Mouse (Mus musculus) liver, embryonic 13.5 days (tissue): ENCODE measurements around the gene Palm2. TPM values are rescaled to one million over a fixed set of nuclear protein-coding genes. Genes with fewer than 3 reads are reported as not detected.

ENCODE experiments used
- ATAC-seq: fragments of 200-750 bp; cut with Nextera tagmentation; 2 replicates; pipeline ENCODE4 v1.8.0; 2017; ENCODE audit warnings: low read depth, mild to moderate bottlenecking, moderate number of reproducible peaks, moderate library complexity
- DNase-seq: peaks from one replicate; pipeline ENCODE4 v3.0.0; 2022
- H3K27ac ChIP-seq: fragments of 300-500 bp; sonication (generic); 2 replicates; pipeline ENCODE4 v1.5.1; 2015; ENCODE audit warnings: moderate library complexity, mild to moderate bottlenecking, inconsistent platforms
- H3K27me3 ChIP-seq: fragments of 300-500 bp; sonication (generic); 2 replicates; pipeline ENCODE4 v1.6.1; 2015; ENCODE audit warnings: mild to moderate bottlenecking, inconsistent platforms
- H3K36me3 ChIP-seq: fragments of 300-500 bp; sonication (generic); 2 replicates; pipeline ENCODE4 v1.6.1; 2015; ENCODE audit warnings: mild to moderate bottlenecking, inconsistent platforms
- H3K4me1 ChIP-seq: fragments of 300-500 bp; sonication (generic); replicated peaks from 2 replicates; pipeline ENCODE4 v1.6.1; 2015; ENCODE audit warnings: inconsistent platforms
- H3K4me2 ChIP-seq: fragments of 300-500 bp; sonication (generic); 2 replicates; pipeline ENCODE4 v1.6.1; 2015; ENCODE audit warnings: inconsistent platforms, mild to moderate bottlenecking, moderate library complexity
- H3K4me3 ChIP-seq: fragments of 300-500 bp; sonication (generic); replicated peaks from 2 replicates; pipeline ENCODE4 v1.5.1; 2015; ENCODE audit warnings: mild to moderate bottlenecking, inconsistent platforms
- H3K9ac ChIP-seq: fragments of 300-500 bp; sonication (generic); 2 replicates; pipeline ENCODE4 v1.6.1; 2015; ENCODE audit warnings: mild to moderate bottlenecking, inconsistent platforms
- H3K9me3 ChIP-seq: fragments of 300-500 bp; sonication (generic); replicated peaks from 2 replicates; pipeline ENCODE4 v1.6.1; 2016; ENCODE audit warnings: inconsistent platforms
- WGBS: fragments of 180-500 bp; shearing (Covaris S2); methylation state at CpG from one replicate; pipeline ENCODE4 v1.1.7; 2015; ENCODE audit not compliant: insufficient replicate concordance; 5-methylcytosine and 5-hydroxymethylcytosine counted together
- polyA plus RNA-seq: library from polyadenylated mRNA; unstranded; fragments of >200 nt; fragmentation: Nextera tagmentation; extraction: Ambion mirVana; gene quantifications from 2 replicates; pipeline ENCODE4 v1.2.1, GENCODE M21; 2015

The Palm2 gene
- polyA plus RNA-seq, 1 experiment from 2014 or later: 0.60 TPM

DNA sequence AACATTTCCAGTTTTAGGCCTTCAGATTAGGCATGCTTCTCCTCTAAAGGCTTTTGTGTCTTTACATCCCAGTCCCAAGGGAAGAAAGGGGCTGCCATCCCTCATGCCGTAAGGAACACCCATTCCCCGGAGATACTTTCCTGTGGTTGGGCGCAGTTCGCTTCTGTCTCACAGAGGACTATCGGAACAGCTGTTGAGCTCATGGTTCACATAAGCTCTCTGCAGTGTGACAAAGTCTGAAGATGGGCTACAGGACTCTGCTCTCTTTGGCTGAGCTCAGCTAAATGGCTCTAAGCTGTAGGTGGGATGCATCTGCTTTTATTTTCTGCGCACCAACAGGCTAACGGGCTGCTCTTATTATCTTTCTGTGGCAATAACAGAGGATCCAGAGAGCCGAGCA is 217.5 kb downstream of the Palm2 start:
- Histone ChIP-seq H3K9ac (no peak overlapping the region), H3K9me3 (no peaks in the 10 kb centered on the region), H3K4me2 (no peak overlapping the region), H3K4me1 (no peaks in the 10 kb centered on the region), H3K27ac (no peak overlapping the region), H3K4me3 (no peak overlapping the region), H3K27me3 (no peaks in the 10 kb centered on the region), H3K36me3 (no peaks in the 10 kb centered on the region)
- ATAC-seq: no peak
- 72% methylated on average over 8 of the region's 8 CpGs for WGBS
- DNase-seq: no peak

DNA sequence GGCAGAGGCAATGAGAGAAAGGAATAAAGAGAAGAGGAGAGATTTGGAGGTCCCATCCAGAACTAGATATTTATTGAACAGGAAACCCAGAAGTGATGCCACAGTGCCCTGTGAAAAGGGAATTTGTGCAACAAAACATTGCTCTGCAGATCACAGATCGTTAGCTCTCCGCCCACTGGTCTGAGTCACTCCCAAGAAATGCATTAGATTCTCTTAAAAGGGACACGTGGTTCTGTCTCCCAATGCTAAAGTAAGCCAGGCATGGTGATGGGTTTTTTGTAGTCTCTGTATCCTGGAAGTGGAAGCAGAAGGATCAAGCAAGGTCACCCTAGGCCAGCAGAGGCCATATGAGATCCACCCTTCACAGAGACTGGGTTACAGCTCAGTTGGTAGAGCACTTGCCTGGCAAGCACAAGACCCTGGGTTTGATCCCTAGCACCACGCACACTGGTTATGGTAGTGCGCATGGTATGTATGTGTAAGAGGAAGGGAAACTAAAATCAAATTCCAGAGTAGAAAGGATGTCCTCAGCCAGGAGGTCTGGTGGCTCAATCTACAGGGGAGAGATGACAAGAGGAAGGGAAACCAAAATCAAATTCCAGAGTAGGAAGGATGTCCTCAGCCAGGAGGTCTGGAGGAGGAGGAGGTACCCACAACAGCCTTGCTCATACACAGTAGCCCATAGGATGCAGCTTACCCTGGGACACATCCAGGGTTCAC is 218.3 kb downstream of the Palm2 start:
- Histone ChIP-seq H3K27ac (no peak overlapping the region), H3K9me3 (no peaks in the 10 kb centered on the region), H3K4me3 (no peak overlapping the region), H3K27me3 (no peaks in the 10 kb centered on the region), H3K9ac (no peak overlapping the region), H3K36me3 (no peaks in the 10 kb centered on the region), H3K4me2 (no peak overlapping the region), H3K4me1 (no peaks in the 10 kb centered on the region)
- WGBS: 60% methylated on average over 5 of the region's 5 CpGs
- no peak for DNase-seq
- no peak for ATAC-seq

DNA sequence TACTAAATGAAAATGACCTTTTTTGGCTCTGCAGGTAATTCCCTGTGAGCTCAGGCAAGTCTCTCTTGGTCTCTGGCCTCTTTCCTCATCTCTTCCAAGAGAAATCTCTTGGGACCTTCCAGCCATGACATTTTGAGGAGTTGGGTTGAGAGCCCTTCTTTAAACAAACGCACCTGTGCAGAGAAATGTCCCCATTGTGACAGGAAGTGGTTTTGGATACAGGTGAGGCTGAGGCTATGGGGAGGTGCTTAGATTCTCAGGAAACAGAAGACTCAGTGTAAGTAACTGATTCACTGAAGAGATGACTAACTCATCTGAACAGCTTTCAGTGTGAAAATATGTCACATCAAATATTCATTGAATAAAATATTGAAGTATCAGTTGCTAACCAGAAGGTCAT is 221.9 kb downstream of the Palm2 start:
- Histone ChIP-seq H3K9ac (no peak overlapping the region), H3K27me3 (no peaks in the 10 kb centered on the region), H3K36me3 (no peaks in the 10 kb centered on the region), H3K4me2 (no peak overlapping the region), H3K9me3 (no peaks in the 10 kb centered on the region), H3K4me1 (no peaks in the 10 kb centered on the region), H3K4me3 (no peak overlapping the region), H3K27ac (no peak overlapping the region)
- DNase-seq (no peak), ATAC-seq (no peak)
- 42% methylated on average over 1 of the region's 1 CpGs for WGBS

DNA sequence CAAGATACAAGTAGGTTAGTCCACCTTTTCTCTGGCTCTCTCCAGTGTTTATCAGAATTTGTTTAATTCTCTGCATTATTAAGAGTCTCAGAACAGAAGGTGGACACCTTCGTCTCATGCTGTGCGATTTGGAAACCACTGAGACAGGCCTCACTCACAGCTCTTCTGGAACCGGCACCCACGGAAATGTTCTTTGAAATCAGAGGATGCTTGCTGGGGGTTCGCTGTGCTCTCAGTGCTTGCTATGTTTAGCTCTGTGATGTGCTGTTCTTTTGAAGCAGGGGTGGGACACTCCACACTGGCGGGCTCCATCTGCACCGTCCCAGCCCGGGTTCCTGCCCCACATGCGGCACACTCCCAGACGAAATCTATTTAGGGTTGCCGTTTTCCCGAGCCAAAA is 222.3 kb downstream of the Palm2 start:
- Histone ChIP-seq H3K4me3 (no peak overlapping the region), H3K9ac (no peak overlapping the region), H3K4me1 (no peaks in the 10 kb centered on the region), H3K9me3 (no peaks in the 10 kb centered on the region), H3K27me3 (no peaks in the 10 kb centered on the region), H3K27ac (no peak overlapping the region), H3K36me3 (no peaks in the 10 kb centered on the region), H3K4me2 (no peak overlapping the region)
- ATAC-seq (no peak), DNase-seq (no peak)
- 76% methylated on average over 12 of the region's 12 CpGs for WGBS

DNA sequence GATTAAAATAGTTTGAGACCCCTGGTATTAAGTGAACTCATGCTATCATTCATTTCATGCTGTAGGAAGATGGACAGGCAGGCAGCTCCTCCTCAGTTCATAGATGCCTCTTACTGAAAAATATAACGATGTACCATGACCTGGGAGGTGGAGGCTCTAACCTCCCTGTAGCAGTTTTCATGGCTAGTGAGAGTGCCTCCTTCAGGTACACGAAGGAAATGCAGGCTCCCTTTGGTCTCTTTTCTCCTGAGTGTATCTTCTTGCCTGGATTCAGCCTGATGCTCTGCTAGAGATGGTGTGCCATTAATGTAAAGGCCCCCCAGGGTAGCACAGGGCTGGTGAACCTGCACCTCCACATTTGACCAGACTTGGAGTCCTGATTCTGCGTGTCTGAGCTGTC is 222.8 kb downstream of the Palm2 start:
- H3K4me3 ChIP-seq: no peak overlapping the region
- DNase-seq (no peak), ATAC-seq (no peak)
- H3K9me3 ChIP-seq: no peaks in the 10 kb centered on the region
- no peaks in the 10 kb centered on the region for H3K27me3 ChIP-seq
- H3K36me3 ChIP-seq: no peaks in the 10 kb centered on the region
- H3K9ac ChIP-seq: no peak overlapping the region
- 64% methylated on average over 3 of the region's 3 CpGs for WGBS
- no peak overlapping the region for H3K27ac ChIP-seq
- no peak overlapping the region for H3K4me2 ChIP-seq
- no peaks in the 10 kb centered on the region for H3K4me1 ChIP-seq

DNA sequence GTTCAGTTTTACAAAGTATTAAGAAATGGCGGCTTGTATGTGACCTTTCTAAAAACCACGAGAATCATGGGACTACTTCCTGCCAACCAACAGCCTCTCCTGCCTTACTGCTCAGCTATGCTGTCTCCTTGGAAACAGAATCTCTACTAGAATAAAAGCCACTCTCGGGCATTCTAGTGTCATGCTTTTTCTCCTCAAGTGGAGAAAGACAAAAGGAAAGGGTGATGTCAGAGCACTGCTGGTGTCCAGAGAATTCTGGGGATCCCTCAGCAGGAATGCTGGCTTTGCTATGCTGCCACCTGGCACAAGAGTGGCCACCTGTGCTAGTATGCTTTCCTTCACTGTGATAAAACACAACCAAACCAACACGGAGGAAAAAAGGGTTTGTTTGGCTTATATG is 226.4 kb downstream of the Palm2 start:
- H3K36me3 ChIP-seq: no peaks in the 10 kb centered on the region
- H3K9me3 ChIP-seq: no peaks in the 10 kb centered on the region
- no peak overlapping the region for H3K9ac ChIP-seq
- ATAC-seq: no peak
- H3K4me1 ChIP-seq: no peaks in the 10 kb centered on the region
- H3K27me3 ChIP-seq: no peaks in the 10 kb centered on the region
- 23% methylated on average over 4 of the region's 4 CpGs for WGBS
- no peak overlapping the region for H3K4me2 ChIP-seq
- no peak overlapping the region for H3K27ac ChIP-seq
- H3K4me3 ChIP-seq: no peak overlapping the region
- DNase-seq: no peak

DNA sequence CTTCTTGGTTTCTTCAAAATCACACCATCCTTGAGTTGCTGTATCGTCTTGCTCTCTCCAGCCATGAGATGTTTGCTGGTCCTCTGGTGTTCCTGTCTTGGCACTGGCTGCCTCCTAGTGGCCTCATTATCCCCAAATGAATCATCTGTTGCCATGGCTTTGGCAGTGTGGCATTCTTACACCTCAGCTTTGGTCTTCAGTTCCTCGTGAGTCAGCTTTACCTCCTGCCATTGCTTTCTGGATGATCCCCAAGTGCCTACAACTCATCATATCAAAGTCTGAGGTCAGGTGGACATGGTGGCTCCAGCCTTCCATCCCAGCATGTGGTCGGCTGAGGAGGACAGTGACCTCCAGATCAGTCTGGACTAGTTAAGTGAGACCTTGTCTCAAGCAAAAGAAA is 232.1 kb downstream of the Palm2 start:
- ATAC-seq (no peak), DNase-seq (no peak)
- H3K36me3 ChIP-seq: no peaks in the 10 kb centered on the region
- H3K27ac ChIP-seq: no peak overlapping the region
- H3K9me3 ChIP-seq: no peaks in the 10 kb centered on the region
- H3K27me3 ChIP-seq: no peaks in the 10 kb centered on the region
- WGBS: 56% methylated on average over 3 of the region's 3 CpGs
- no peaks in the 10 kb centered on the region for H3K4me1 ChIP-seq
- H3K4me3 ChIP-seq: no peak overlapping the region
- no peak overlapping the region for H3K9ac ChIP-seq
- no peak overlapping the region for H3K4me2 ChIP-seq

DNA sequence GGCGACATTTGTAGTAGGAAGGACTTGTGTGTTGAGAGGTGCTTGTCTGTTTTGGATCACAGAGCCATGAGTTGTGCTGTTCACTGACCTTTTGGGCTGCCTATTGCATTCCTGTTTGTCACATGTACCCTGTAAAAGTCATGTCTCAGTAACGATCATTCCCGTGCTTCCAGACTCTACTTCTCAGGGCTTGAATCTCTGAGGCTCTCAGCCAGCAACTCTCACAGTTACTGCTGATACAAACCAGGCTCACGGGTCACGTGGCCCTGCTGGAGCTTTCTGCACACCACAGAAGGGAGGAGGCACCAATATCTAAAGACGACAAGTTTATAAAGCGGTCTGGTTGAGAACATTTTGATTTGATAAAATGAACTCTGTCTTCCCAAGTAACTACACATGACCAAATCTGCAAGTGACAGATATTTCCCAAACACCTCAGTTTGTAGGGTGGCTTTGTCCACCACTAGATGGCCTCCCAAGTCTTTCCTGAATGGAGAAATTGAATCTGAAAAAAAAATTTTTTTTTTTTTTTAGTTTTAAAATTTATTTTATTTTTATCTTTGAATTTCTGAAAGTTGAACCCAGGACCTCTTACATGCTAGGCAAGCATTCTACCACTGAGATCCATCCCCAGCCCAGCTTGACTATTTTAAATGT is 236.9 kb downstream of the Palm2 start:
- Histone ChIP-seq H3K4me2 (no peak overlapping the region), H3K36me3 (no peaks in the 10 kb centered on the region), H3K27ac (no peak overlapping the region), H3K4me3 (no peak overlapping the region), H3K9ac (no peak overlapping the region), H3K9me3 (no peaks in the 10 kb centered on the region), H3K27me3 (no peaks in the 10 kb centered on the region), H3K4me1 (0 out of 2 replicates have a peak, but pooled peaks cover 6% of the 10 kb centered on the region)
- ATAC-seq: no peak
- no peak for DNase-seq
- WGBS: 41% methylated on average over 7 of the region's 7 CpGs

DNA sequence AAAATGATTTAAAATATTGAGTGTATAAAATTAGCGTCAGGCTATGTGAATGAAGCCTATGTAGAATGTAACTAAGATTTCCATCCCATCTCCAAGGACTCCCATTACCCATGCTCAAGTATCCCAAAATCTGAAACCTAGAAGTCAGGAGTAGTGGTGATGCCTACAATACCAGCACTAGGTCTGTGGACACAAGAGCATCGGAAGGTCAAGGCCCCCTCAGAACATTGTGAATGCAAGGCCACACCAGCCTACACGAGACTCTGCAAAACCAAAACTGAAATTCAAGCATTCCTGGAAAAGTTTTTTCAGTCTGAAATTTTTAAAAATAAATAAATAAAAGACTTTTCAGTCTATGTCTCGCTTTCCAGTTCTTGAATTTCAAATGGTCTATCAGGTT is 238.5 kb downstream of the Palm2 start:
- no peaks in the 10 kb centered on the region for H3K9me3 ChIP-seq
- 61% methylated on average over 4 of the region's 4 CpGs for WGBS
- 0 out of 2 replicates have a peak, but pooled peaks cover 6% of the 10 kb centered on the region for H3K4me1 ChIP-seq
- ATAC-seq (no peak), DNase-seq (no peak)
- no peak overlapping the region for H3K4me2 ChIP-seq
- no peaks in the 10 kb centered on the region for H3K36me3 ChIP-seq
- no peak overlapping the region for H3K9ac ChIP-seq
- no peak overlapping the region for H3K4me3 ChIP-seq
- H3K27ac ChIP-seq: no peak overlapping the region
- H3K27me3 ChIP-seq: no peaks in the 10 kb centered on the region

DNA sequence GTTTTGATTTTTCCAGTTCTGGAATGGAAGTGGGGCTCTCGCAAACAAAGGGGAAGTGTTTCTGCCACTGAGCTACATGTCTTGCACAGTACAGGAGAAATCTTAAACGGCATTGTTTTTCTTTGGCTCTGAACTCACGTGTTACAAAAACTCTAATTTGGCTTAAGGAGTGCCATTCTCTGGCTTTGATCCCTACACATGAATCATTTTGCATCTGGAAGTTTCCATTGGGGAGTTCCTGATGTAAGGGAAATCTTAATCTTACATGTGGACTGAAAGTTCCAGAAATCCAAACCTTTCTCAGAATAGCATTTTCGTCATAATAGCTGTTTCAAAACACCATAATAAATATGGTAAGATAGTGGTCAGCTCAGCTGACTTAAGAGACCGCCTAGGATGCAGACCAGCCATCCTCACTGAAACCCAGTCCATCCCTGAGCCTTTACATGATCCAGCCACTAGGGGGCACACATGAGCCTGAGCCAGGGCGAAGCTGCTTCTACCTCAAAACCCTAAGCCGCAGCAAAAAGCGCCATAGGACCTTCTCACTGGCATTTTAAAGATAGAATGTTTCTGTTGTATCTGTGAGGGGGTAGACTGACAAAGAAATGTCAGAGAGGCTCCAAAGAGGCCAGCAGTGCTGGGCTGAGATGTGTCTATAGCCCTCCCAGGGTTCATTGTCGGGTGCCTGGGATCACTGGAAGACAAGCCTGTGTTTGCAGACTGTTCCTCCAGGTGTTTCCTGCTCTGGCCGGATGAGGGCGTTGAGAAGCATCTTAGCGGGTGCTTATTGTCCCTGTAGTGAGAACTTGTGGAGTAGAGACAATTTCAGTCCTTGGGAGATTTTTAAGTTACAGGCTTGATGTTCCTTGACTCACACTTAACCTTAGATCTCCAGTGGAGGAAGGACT is 239.2 kb downstream of the Palm2 start:
- Histone ChIP-seq H3K9me3 (no peaks in the 10 kb centered on the region), H3K4me2 (peak overlapping the region; percentile 28; the same call in 1 of the 2 replicates), H3K9ac (no peak overlapping the region), H3K36me3 (no peaks in the 10 kb centered on the region), H3K27ac (no peak overlapping the region), H3K27me3 (no peaks in the 10 kb centered on the region), H3K4me3 (no peak overlapping the region), H3K4me1 (0 out of 2 replicates have a peak, but pooled peaks cover 6% of the 10 kb centered on the region)
- peak; percentile 44 for DNase-seq
- ATAC-seq: 0 out of 2 replicates have a peak, but pooled peaks have one; percentile 10
- 10% methylated on average over 12 of the region's 12 CpGs for WGBS

DNA sequence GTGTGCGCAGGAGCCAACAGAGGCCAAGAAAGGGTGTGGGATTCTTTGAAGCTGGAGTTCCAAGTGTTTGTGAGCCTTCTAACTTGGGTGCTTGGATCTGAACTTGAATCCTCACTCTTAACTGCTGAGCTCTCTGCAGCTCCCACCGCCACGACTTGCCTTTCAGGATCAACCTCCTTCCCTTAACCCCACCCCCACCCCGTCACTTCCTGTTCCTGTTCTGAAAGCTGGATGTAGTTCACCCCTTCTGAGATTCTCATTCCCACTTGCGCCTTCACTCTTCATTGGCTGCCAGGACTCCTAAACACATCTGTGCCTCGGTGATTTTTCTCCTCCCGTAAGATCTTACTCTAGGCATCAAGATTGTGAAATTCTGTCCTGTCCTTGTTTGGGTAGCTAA is 240.3 kb downstream of the Palm2 start:
- Histone ChIP-seq H3K9ac (no peak overlapping the region), H3K36me3 (no peaks in the 10 kb centered on the region), H3K4me2 (no peak overlapping the region), H3K4me3 (no peak overlapping the region), H3K4me1 (0 out of 2 replicates have a peak, but pooled peaks cover 6% of the 10 kb centered on the region), H3K27ac (no peak overlapping the region), H3K27me3 (no peaks in the 10 kb centered on the region), H3K9me3 (no peaks in the 10 kb centered on the region)
- no peak for DNase-seq
- WGBS: 50% methylated on average over 7 of the region's 7 CpGs
- ATAC-seq: no peak
